Mouse (Mus musculus): ENCODE measurements around the gene Fxyd7.

Gene Fxyd7

DNA sequence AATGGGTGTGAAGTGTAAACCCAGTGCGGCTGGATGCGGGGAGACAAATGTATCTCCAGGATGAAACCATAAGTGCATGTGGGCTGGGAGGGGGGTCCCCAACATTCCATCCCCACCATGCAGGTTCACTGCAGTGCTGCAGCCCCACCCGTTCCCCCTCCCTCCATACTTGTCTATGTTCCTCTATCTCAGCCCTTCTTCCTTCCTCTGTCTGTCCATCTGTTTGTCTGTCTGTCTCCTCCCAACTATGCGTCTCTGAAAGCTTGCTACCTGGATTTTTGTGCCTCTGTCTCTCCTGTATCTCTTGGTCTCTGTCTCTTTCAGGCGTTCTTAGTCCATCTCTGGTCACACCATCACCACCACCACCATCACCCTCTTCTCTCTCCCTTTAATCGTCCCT is 780 bp downstream of the Fxyd7 start:
- no peak for DNase-seq

DNA sequence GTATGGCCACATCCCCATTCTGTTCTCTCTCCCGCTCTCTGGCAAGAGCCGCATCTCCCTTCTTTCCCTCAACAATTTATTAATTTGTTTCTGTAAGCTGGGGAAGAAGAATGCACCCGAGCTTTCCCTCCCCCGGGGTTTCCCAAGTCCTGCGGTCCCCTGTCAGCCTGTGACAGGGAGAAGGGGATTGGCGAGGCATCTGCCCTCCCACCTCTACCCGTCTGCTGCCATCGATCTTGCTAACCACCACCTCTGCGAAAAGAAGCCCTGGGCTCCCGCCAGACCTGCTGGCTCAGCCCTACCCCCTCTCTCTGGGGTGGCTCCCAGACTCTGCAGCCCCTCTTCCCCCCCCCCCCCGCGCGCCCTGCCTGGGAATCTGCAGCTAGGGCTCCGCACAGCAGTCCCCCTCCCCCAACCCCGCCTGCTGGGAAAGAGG is 1.4 kb downstream of the Fxyd7 start:
- DNase-seq, result peak; percentile 31

DNA sequence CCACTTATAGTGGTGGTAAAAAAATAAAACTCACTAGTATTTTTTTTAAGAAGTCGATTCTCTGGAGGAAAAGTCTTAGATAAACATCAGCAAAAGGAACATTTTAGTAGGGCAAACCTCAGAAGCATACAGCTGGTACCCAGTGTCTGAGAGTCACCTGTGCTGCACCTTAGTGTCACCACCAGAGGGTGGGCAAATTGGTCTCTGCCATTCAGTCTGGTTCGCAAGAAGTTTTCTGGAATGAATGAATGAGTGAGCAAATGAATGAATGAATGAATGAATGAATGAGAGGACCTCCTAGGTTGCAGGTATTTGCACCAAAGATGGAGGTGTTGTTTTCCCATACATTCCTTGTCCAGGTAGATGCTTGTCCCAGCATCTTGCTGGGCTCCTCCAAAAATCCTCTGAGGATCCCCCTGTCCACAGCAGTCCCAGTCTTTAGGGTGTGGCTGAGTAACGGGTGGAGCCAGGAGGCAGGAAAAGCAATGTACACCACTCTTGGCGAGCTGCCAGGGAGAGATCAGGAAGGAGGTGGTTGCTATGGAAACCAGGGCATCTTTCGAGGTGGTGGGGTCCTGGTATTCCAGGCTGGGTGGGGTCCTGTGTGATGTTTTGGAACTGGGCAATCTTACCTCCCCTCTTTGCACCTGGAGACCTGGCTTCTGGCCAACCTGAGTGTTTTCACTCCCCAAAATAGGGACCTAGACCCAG is 2.0 kb downstream of the Fxyd7 start:
- peak; percentile 66 for DNase-seq

DNA sequence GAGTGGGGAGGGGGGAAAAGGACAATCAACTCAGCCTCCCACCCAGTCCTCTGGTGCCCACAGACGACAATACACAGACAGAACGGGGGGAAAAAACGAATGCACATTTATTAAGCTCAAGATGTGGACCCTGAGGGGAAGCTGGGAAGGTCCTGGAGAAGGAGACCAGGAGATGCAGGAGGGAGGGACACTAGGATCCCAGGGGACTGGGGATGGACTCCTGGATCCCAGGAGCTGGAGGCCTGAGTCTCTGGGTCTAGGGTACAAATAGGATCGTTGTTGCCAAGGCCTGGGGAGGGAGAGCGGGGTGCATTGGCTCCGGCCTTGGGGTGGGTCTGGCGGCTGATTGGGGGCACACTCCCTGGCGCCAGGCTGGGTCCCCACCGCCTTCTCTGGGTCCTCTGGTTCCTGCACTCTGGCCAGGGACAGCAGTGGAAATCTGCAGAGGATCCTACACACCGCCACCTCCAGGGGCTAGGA is 8.8 kb downstream of the Fxyd7 start, which contains the start of gene Fxyd5:
TSS of gene Fxyd5 (minus strand) at position 51 of the 480 bp plus-strand sequence.
- no peak for DNase-seq

DNA sequence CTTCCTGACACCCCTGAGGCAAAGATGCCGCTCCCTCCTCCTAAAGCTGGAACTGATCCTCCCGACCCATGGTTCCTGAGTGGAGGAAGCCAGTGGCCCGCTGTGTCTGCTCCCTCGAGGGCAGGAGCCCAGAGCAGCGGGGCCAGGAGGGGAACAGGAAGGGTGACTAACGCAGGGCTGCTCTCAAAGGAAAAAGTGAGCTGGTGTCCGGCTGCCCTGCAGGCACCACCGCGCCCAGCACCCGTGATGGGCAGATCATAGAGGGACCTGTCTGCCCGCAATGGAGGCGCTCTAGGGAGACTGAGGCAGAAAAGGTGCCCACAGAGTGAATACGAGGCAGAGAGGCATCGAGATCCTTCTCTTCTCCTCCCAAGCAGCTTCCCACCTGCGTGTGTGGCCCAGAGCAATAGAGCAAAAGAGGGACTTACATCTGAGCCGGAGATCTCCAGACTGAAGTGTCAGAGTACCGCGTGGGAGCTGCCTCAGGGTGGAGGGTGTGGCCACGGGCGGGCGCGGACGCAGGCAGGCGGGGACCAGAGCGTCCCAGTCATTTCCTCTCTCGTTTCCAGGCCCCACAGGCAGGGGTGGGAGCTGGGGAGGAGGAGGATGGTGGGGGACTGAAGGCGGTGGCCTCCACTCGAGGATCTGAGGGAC is 9.5 kb downstream of the Fxyd7 start:
- no peak for DNase-seq

DNA sequence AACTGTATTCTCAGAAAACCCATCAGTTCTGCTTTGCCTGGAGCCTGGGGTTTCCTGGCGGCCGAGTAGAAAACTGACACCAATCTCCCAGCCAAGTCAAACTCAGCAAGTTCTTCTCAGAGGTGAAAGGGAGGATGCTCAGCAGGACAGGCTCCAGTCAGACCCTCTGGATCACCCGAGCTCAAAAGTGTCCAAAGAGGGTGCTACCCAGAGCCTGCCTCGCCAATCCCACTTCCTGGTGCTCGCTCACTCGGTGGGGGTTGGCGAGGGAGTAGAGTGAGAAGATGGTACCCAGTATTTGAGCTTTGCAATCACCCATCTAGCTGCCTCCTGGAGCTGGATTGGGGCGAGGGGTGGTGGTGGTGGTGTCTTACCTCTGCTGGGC is 10.3 kb downstream of the Fxyd7 start:
- DNase-seq, result no peak

DNA sequence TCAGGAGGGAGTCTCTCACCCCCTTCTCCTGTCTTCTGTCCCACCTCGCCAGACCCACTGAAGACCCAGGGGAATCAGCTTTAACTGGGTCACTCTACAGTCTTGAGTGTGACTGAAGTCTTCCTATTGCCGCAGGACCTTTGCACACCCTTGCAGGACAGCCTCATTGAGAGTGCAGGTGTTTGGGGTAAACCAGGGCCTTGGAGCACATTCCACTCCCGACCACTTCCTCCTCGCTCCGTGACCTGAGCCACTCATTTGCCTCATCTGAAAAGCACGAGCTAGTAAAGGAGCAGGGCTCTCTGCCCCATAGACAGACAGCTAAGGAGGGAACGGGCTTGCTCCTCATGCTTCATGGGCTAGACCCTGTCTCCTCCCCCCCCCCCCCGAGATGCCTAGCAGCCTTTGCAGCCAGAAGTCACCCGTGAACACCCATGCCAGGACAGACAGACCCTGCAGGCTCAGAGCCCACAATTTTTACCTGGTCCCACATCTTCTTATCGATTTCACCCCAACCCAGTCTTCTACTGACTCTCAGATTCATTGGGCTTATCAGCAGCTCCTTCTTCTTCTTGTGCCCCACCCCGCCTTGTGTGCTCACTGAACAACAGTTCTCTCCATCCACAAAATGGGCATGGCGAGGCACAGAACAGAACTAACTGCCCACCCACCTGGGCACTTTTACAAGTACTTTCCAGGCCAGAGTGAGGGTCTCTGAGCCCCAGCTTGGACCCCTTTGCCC is 10.8 kb downstream of the Fxyd7 start:
- no peak for DNase-seq

DNA sequence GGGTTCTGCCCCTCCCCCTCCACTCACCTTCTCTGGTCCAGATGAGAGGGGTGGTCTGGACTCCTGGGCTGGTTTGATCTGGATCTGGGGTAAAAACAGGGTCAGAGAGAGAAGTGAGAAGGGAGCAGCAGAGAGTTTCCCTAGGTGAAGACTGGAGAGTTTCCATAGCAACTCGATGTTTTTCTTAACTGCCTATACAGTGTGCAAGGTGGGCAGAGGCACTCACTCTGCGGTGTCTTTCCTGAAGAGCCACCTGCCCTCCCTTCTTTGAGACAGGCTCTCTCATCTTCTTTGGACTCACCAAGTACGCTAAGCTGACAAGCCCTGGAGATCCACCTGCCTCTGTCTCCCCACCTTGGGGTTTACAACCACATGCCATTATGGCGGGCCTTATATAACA is 12.3 kb downstream of the Fxyd7 start:
- no peak for DNase-seq

DNA sequence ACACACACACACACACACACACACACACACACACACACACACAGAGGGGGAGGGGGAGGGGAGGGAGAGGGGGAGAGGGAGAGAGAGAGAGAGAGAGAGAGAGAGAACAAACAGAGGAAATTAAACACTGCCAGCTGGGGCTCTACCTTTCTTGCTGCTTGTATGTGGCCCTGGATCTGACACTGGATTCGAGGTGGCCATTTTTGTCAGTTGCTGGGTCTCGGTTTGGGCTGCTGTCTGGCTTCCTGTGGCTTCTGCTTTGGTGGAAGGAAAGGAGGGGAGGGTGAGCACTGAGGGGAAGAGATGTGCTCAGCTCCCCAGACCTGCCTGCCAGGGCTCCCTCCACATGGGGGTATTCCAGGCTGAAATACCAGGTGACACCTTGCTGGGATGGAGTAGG is 13.6 kb downstream of the Fxyd7 start:
- DNase-seq, result no peak

DNA sequence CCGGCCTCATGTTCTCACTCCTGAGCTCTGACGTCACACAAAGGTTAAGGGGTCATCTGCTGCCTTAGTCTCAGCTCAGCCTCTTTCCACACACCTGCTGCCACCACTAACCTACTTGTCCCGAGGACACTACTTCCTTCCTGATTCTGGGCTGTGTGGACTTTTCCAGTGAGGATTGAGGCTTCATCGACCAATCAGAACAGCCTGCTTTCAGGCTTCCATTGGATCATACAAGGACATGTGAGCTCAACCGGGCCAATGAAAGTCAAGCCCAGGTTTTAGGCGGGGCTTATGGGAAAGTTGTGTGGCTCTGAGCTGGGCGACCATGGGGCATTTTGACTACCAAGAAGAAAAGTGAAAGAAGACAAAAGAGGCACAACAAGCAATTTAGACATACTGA is 14.3 kb downstream of the Fxyd7 start:
- no peak for DNase-seq

DNA sequence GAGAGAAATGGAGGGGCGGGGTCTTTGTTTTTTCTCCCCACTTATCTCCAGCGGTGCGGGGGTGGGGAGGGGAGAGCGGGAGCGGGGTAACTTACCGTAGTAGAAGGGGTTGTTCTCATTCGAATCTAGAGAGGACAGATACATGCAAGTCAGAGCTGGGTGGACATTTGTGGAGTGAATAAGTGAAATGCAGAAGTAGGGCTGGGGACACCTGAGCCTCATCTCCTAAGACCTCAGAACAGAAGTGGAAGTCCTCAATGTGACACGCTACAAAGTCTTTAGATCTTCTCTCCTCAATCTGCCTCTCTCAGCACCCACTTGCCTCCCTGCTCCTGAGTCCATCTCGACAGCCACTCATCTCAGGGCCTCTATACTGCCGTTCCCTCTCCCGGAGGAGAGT is 16.0 kb downstream of the Fxyd7 start:
- no peak for DNase-seq

DNA sequence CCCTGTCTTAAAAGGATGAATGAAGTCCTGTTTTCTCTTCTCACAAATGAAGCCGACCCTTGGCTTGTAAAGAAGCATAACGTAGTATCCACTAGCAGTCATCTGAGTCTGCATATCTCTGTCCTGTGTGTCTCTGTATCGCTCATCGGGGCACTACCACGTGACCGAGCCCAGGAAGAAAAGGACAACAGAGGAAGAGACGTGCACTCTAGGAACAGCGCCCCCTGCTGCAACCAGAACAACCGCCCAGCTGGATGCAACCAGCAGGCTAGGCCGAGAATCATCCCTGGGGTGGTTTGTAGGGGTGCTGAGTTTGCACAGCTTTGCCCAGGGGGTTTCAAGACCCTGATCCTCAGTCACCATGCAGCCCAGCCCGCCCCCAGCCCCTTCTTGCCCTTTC is 16.5 kb downstream of the Fxyd7 start:
- no peak for DNase-seq

DNA sequence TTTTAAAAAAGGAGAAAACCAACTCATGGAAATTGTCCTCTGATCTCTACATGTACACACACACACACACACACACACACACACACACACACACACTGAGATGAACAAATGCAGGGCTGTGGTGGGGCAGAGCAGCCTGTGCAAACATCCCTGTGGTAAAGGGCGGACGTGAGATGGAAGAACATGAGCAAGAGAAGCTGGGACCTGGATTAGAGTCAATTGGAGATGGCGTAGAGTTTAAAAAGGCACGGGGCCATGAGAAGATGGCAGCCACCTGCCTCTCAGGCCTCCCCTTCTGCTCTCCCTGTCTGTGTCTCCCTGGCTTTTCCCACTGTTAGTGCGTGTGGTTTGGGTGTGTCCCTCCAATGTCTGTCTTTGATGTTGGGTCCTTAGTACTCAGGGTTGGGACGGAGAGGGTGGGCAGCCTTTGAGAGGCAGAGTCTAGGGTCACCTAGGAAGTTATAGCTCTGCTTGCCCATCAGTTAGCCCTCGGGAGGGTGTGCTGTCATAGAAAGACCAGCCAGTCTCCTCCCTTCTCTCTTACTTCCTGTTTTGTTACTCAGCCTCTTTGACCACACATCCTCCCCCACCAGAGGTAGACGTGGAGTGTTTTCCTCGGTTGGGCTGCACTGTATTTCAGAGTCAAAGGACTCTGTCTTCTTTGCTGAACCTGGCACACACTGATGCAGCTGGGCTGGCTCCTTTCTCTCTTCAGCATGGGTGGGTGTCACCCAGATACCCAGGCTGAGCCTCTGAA is 17.7 kb downstream of the Fxyd7 start:
- no peak for DNase-seq

DNA sequence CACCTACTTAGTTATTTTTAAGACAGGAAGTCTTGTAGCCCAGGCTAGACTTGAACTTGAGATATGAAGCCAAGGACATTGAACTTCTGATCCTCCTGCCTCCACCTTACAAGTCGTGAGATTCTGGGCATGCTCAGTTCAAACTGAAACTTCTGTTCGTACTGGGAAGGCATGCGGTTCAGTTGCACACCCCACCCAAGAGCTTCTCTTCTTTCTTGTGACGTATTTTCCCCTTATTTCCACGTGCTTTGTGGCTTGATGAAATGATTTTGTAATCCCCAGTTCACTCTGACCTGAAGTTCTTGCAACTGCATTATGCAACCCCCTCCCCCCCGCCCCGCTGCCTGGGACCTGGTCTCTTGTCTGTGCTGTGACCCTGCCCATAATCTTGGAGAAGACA is 19.5 kb downstream of the Fxyd7 start:
- no peak for DNase-seq

DNA sequence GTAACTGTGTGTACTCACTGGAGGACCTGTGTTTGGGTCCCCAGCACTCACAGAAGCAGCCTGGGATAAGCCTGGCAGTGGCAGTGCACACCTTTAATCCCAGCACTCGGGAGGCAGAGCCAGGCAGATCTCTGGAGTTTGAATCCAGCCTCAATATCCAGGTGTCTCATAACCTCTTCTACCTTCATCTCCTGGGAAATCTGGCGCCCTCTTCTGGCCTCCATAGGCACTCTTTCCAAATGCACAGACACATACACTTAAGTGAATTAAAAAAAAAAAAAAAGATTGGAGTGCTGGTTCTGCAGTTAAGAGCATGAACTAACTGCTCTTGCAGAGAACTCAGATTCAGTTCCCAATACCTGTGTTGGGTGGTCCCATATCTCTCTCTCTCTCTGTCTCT is 20.6 kb downstream of the Fxyd7 start:
- DNase-seq, result no peak

DNA sequence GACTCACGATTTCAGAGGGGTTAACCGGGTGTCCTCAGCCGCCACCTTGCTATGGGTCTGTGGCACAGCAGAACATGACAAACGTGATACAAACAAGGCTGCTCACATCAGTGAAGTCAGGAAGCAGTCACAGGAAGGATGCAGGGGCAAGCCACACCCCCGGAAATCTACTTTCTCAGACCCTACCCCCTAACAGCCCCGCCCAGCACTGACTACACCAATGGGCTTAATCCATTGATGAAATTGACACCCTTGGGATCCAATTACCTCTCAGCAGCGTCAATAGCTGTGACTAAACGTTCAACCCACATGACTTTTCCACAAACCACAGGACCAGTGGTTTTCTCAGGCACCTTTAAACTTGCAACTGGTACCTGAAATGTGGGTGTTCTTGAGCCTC is 22.7 kb downstream of the Fxyd7 start:
- DNase-seq, result no peak

DNA sequence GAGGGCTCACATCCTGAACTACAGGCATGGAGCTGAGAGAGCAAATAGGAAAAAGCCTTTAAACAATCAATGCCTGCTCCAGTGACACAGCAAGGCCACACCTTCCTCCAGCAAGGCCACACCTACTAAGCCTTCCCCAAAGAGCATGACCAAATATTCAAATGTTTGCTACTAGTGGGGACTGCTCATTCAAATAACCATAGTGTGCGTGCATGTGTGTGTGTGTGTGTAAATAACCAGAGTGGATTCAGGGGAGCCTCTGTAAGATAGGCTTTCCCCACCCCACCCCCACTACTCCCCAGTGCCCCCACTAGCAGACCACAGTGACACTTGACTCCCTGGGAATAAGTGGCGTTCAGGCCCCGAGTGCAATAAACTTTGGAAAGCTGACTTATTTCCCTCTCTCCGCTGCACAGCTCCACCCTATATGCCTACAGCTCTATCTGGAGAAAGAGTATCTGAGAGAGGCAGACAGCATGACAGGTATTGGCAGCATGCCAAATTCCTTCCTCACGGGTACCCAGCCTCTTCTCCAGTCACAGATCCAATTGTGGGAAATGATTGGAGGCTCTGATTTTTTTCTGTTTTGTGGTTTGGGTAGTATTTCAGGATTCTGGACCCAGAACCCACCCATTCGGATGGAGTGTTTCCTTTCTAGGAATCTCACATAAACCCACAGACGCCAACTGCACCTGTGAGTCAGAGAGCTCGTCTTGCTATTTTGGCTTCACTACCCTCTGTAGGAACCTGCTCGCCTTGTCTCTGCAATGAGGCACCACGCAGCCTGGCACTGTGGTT is 34.0 kb downstream of the Fxyd7 start:
- peak; percentile 22 for DNase-seq

DNA sequence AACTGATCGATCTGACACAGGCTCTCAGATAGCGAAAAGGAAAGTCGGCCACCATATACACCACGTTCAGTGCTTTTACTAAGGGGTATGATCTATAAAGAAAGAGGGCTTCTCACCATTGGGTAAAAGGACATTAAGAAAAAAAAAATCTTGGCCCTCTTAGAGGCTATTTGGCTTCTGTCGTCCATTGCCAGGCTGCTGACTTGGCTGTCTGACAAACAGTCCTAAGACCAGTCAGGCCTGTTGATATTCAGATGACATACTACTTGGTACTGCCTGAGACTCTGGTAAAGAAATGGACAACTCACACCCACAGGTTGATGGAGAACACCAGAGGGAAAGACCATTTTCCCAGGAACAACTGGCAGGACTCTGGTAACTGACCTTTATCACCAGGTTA is 38.3 kb downstream of the Fxyd7 start:
- no peak for DNase-seq

DNA sequence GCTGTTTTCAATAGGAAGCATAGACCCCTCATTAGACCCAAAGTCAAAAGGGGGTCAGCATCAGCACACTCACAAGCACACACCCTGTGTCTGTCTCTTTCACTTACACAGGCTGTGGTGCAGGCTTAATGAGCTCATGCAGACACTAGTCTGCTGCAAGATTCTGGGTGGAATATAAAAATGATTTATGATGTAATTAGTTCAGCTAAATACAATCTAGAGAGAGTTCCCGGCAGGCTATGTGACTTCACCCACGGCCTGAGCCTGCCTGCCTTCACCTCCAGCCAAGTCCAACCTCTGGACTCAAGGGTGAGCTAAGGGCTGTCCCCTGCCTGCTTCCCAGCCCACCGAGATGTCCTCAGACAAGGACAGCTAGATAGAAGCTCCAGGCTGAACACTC is 42.4 kb downstream of the Fxyd7 start:
- no peak for DNase-seq

DNA sequence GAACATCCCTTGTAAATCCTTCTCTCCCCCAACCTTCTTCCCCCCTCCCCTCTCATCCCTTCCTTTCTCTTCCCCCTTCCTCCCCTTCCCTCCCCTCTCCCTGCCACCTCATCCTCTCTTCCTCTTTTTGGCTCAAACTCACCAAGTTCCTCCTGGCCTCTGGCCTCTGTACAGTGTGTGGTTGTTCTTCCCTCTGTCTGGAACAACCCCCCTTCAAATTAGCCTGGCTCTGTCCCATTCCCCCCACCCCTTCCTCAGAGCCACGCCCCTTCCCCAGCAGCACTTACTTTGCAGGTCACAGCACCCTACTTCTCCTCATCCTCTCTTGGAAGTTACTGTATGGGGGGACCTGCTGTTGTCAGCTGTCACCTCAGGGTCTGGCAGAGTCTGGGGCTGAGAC is 43.1 kb downstream of the Fxyd7 start:
- DNase-seq, result no peak

DNA sequence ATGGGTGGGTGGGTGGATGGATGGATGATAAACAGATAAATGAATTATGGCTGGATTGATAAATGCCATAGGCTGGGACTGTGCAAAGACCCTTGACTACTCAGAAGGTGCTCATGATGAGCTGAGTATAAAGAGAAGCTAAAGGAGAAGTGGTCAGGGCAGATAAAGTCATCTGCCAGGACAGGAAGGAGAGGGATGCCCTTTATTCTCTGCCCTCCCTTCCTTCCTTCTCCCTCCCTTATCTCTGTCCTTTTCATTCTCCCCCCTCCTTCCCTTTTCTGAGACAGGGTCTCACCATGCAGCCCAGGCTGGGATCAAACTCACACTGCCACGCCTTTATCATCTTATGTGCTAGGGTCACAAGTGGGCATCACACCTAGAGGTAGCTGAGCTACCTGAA is 43.5 kb downstream of the Fxyd7 start:
- DNase-seq, result no peak

DNA sequence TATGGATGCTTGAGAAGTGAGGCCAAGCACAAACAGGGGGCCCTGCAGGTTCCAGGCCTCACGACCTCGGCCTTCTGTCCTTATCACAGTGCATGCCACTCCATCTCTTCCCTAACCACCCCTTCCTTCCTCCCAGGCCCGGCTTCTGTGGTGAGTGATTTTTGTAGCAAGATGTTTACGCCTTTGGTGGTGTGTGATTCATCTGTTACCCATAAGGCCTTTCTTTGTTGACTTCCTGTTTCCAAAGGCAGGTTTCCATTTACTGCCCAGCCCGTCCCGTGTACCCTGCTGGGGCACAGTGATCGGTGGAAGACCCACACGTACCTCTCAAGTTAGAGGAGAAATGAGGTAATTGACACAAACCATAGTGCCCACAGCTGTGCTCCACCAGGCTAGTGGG is 48.6 kb downstream of the Fxyd7 start:
- no peak for DNase-seq
